Mouse (Mus musculus) stomach, postnatal 0 days (tissue): ENCODE results near the gene Pip4k2a. TPM values are rescaled to one million over a fixed set of nuclear protein-coding genes. Genes with fewer than 3 reads are reported as not detected.

Source experiments
- ATAC-seq: fragments of 200-750 bp; cut with Nextera tagmentation; 2 replicates; pipeline ENCODE4 v1.8.0; 2017; ENCODE audit not compliant: low FRiP score, low TSS enrichment
- DNase-seq: peaks from one replicate; pipeline ENCODE4 v3.0.0-alpha.2; 2016; ENCODE audit warnings: low spot score
- H3K27ac ChIP-seq: fragments of 300-500 bp; sonication (generic); replicated peaks from 2 replicates; pipeline ENCODE4 v1.5.1; 2014; ENCODE audit warnings: mild to moderate bottlenecking, control low read depth
- H3K27me3 ChIP-seq: fragments of 300-500 bp; sonication (generic); 2 replicates; pipeline ENCODE4 v1.6.1; 2014; ENCODE audit warnings: low read length; ENCODE audit not compliant: control insufficient read depth, insufficient read depth
- H3K36me3 ChIP-seq: fragments of 300-500 bp; sonication (generic); 2 replicates; pipeline ENCODE4 v1.6.1; 2014; ENCODE audit warnings: low read length, mixed read lengths; ENCODE audit not compliant: control insufficient read depth, insufficient read depth
- H3K4me1 ChIP-seq: fragments of 300-500 bp; sonication (generic); replicated peaks from 2 replicates; pipeline ENCODE4 v1.6.1; 2014; ENCODE audit warnings: antibody characterized with exemption; ENCODE audit not compliant: control insufficient read depth, insufficient read depth
- H3K4me2 ChIP-seq: fragments of 300-500 bp; sonication (generic); replicated peaks from 2 replicates; pipeline ENCODE4 v1.6.1; 2014; ENCODE audit warnings: low read depth, mild to moderate bottlenecking, control low read depth, moderate library complexity
- H3K4me3 ChIP-seq: fragments of 300-500 bp; sonication (generic); 2 replicates; pipeline ENCODE4 v1.5.1; 2014; ENCODE audit warnings: low read depth, low read length, control low read depth
- H3K9ac ChIP-seq: fragments of 300-500 bp; sonication (generic); 2 replicates; pipeline ENCODE4 v1.6.1; 2014; ENCODE audit warnings: mild to moderate bottlenecking, low read length, control low read depth, mixed read lengths
- H3K9me3 ChIP-seq: fragments of 300-500 bp; sonication (generic); 2 replicates; pipeline ENCODE4 v1.6.1; 2016; ENCODE audit warnings: low read length; ENCODE audit not compliant: control insufficient read depth
- CTCF ChIP-seq: IDR thresholded peaks from 2 replicates; pipeline ENCODE4 v1.5.1; 2016; ENCODE audit warnings: antibody characterized with exemption, low read depth, mild to moderate bottlenecking, moderate library complexity
- EP300 ChIP-seq: optimal IDR thresholded peaks from 2 replicates; pipeline ENCODE3; 2016; ENCODE audit warnings: antibody characterized with exemption
- WGBS: fragments of 180-500 bp; shearing (Covaris S2); extraction: QIAGEN DNeasy Blood & Tissue Kit; methylation state at CpG from one replicate; pipeline ENCODE4 v1.1.7; 2014; 5-methylcytosine and 5-hydroxymethylcytosine counted together
- polyA plus RNA-seq: library from polyadenylated mRNA; unstranded; fragments of >200 nt; fragmentation: Nextera tagmentation; extraction: Ambion mirVana; gene quantifications from 2 replicates; pipeline ENCODE4 v1.2.1, GENCODE M21; 2015

Gene Pip4k2a
- polyA plus RNA-seq, 1 experiment from 2014 or later, result 4.5 TPM

- no peaks in the 10 kb centered on the region for H3K36me3 ChIP-seq
- no peaks in the 10 kb centered on the region for H3K27me3 ChIP-seq
- H3K4me1 ChIP-seq, result no peaks in the 10 kb centered on the region
- DNase-seq, result no peak
- no peak overlapping the region for H3K9ac ChIP-seq
- no peak for ATAC-seq
- H3K4me2 ChIP-seq, result no peak overlapping the region
- no peak overlapping the region for H3K4me3 ChIP-seq
- 71% methylated on average over 10 of the region's 10 CpGs for WGBS
- no peaks in the 10 kb centered on the region for H3K9me3 ChIP-seq
- H3K27ac ChIP-seq, result no peak overlapping the region
- TF ChIP-seq CTCF (no peak), EP300 (no peak)
Measured at GRCm38 (mm10) chr2:18977201-18977805, 20.6 kb downstream of the Pip4k2a start.

DNA sequence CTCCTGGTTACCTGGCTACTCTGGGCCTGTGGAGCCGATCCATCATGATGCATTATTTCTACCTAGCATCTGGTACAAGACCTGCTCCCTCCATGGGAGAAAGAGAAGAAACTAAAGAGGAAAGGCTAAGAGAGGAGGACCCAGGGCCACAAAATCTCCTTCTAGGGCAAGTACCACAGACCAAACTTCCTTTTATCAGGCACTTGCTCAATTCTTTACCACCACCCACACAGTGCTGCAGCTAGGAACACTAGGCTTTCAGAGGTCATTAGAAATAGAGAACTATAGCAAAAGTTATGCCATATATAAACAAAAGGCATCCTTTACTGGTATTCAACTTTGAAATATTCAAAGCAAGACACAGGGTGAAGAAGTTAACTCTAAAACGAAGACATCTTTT is 21.8 kb downstream of the Pip4k2a start:
- DNase-seq (no peak), ATAC-seq (no peak)
- Histone ChIP-seq H3K9ac (no peak overlapping the region), H3K27me3 (no peaks in the 10 kb centered on the region), H3K4me1 (no peaks in the 10 kb centered on the region), H3K9me3 (no peaks in the 10 kb centered on the region), H3K4me3 (no peak overlapping the region), H3K27ac (no peak overlapping the region), H3K36me3 (no peaks in the 10 kb centered on the region), H3K4me2 (no peak overlapping the region)
- WGBS, result 69% methylated on average over 2 of the region's 2 CpGs
- TF ChIP-seq CTCF (no peak), EP300 (no peak)

- ATAC-seq (no peak), DNase-seq (no peak)
- Histone ChIP-seq H3K27ac (no peak overlapping the region), H3K27me3 (no peaks in the 10 kb centered on the region), H3K36me3 (no peaks in the 10 kb centered on the region), H3K9me3 (no peaks in the 10 kb centered on the region), H3K4me1 (no peaks in the 10 kb centered on the region), H3K4me3 (no peak overlapping the region), H3K4me2 (no peak overlapping the region), H3K9ac (no peak overlapping the region)
- TF ChIP-seq EP300, result no peak
- no peak for TF ChIP-seq CTCF
- WGBS, result 48% methylated on average over 4 of the region's 4 CpGs
Measured at GRCm38 (mm10) chr2:18974882-18975645, 22.9 kb downstream of the Pip4k2a start.

- DNase-seq, result no peak
- no peak for TF ChIP-seq EP300
- TF ChIP-seq CTCF, result no peak
- WGBS, result 74% methylated on average over 3 of the region's 3 CpGs
- no peak overlapping the region for H3K4me3 ChIP-seq
- no peaks in the 10 kb centered on the region for H3K4me1 ChIP-seq
- no peak overlapping the region for H3K4me2 ChIP-seq
- no peaks in the 10 kb centered on the region for H3K36me3 ChIP-seq
- no peak for ATAC-seq
- no peak overlapping the region for H3K9ac ChIP-seq
- no peaks in the 10 kb centered on the region for H3K9me3 ChIP-seq
- H3K27me3 ChIP-seq, result no peaks in the 10 kb centered on the region
- H3K27ac ChIP-seq, result no peak overlapping the region
Measured at GRCm38 (mm10) chr2:18971564-18971963, 26.4 kb downstream of the Pip4k2a start.

DNA sequence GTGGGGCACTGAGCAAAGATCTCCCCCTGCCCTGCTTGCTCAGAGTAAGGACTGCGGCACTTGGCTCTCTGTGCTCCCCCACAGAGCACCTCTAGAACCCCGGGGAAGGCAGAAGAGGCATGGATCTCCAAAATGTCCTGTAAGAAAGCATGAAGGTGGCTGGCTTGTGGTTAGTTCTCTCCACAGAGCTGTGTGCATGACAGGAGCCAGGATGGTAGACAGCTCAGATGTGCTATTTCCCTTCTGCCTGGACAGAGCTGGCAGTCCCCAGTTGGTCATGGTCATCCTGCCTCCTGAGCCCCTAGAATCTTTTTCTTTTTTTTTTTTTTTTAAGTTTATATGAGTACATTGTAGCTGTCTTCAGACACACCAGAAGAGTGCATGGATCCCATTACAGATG is 27.5 kb downstream of the Pip4k2a start:
- no peak overlapping the region for H3K4me3 ChIP-seq
- no peaks in the 10 kb centered on the region for H3K36me3 ChIP-seq
- H3K27ac ChIP-seq, result no peak overlapping the region
- H3K4me2 ChIP-seq, result no peak overlapping the region
- no peak for ATAC-seq
- TF ChIP-seq EP300 (no peak), CTCF (no peak)
- no peak for DNase-seq
- no peaks in the 10 kb centered on the region for H3K4me1 ChIP-seq
- H3K9ac ChIP-seq, result no peak overlapping the region
- H3K9me3 ChIP-seq, result no peaks in the 10 kb centered on the region
- no peaks in the 10 kb centered on the region for H3K27me3 ChIP-seq
- WGBS, result 74% methylated on average over 2 of the region's 2 CpGs

DNA sequence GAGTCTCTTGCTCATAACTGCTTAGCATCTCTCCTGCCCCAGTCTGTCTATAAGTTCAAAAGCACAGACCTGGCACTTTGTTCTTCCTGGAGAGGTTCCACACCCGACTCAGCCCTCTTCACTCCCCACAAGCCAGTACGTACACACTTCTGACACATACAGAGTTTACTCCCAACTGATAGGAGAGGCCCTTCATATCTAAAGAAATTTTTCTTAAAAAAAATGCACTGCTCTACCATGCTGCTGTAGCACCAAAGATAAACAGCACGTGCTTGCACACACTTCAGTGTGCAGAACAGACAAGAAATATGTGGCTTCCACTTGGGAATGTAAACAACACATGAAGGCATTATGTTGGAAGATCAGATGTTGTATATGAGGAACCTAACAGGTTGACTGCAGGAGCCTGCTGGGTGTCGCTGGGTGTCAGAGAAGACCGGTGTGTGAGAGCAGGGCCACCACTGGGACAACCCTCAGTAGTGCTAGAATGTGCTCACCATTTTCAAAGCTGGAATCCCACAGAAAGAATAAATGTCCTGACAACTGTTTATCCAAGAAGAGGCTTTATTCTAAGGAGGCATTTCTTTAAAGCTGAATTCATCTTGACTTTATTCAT is 28.8 kb downstream of the Pip4k2a start:
- Histone ChIP-seq H3K9ac (no peak overlapping the region), H3K4me2 (no peak overlapping the region), H3K4me1 (no peaks in the 10 kb centered on the region), H3K9me3 (no peaks in the 10 kb centered on the region), H3K27ac (no peak overlapping the region), H3K27me3 (no peaks in the 10 kb centered on the region), H3K36me3 (no peaks in the 10 kb centered on the region), H3K4me3 (no peak overlapping the region)
- ATAC-seq, result no peak
- DNase-seq, result no peak
- TF ChIP-seq EP300 (no peak), CTCF (no peak)
- 31% methylated on average over 5 of the region's 5 CpGs for WGBS
